Mouse (Mus musculus) ES-CJ7 (cell line): ENCODE data around the gene Cdc42ep3.

Source experiments
- DNase-seq: peaks from one replicate; pipeline ENCODE4 v3.0.0; 2011; ENCODE audit warnings: low read depth, low spot score

The Cdc42ep3 gene

DNA sequence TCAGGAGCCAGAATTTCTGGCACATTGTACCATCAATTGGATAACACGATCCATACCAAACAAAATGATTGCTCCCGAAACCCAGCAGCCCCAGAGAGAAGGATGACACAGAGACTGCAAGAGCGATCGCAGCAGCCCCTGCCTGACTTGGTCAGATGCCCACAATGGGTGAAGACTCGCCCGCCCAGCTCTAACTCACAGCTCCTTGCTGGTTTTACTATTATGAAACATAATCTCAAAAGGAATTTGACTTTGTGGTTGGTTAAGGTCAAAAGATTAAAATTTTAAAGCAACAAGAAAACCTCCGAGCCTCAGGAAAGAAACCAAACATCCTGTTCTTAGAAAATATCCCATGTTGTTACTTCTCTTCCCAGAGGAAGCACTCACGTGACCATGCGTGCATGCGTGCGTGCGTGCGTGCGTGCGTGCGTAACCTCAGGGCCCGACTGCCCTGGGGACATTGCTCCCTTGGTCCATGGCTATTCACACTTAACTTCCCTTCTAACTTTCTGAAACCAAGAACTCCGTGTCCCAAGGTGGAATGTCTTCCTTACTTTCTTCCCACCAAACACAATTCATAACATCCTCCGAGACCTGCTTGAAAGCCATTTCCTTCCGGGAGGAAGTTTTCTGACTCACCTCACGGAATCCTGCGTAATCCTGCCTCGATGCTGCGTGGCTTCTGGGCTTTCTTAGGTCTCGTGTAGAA lies 9.7 kb downstream of the Cdc42ep3 start:
- no peak for DNase-seq

DNA sequence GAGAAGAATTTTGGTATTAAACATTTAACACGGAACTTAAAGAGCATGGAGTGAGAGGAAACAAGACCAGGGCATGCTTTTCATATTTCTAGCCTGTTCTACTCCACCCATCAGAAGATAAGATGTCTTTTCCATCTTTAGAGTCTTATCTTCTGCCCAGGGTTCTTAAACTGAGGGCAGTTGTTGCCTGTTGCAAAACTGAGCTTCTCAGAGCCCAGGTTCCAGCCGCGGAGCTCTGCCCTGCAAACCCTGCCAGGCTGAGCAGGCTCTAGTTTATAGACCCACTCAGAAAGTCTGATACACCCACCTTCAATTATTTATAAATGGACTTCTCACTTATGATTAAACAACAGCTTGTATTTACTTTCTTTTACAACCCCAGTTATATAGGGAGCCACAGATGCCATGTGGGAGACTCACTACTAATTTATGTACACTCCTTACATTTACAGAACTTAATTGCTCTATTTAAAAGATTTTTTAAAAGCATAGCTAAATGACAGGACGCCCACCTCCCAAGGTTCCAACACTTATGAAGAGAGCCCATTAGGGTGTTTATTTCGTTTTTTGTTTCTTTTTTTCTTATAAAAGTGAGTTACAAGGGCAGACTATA lies 11.5 kb downstream of the Cdc42ep3 start:
- DNase-seq, result no peak

DNA sequence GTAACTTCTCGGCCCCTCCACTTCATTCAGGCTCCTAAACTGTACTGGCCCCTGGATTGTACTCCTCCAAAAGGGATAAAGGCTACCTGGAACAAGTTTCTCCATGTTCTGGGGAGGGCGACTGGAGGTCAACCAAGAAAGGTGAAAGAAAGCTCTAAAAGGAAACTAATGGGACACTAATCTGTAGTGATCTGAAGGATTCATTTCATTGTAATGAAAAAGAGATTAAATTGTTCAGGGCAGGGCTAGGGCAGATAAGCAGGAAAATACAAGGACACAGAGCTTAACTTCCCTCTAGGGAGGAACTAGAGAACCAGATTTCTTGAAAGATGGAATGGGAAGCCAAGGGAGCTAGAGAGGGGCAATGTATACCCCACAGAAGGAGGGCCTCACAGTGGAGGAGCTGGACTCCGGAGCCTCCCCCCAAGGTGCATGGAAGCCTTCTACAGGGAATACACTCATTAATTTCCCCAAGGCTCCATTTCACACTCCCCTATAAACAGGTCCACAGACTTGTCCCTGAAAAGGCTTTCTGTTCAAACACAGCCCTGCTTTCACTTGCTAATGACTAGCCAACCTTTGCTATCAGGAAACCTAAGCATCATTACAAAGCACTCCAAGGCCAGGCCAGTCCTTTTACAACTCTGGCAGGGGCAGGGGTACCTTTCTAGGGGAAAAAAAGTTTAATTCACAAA lies 12.1 kb downstream of the Cdc42ep3 start:
- peak; percentile 91 for DNase-seq

- DNase-seq, result peak; percentile 27
Measured at GRCm38 (mm10) chr17:79341946-79342470, 12.9 kb downstream of the Cdc42ep3 start.

GRCm38 (mm10) chr17:79337494-79337893 lies 17.4 kb downstream of the Cdc42ep3 start:
- no peak for DNase-seq

- DNase-seq, result no peak
Measured at GRCm38 (mm10) chr17:79334701-79335100, 20.2 kb downstream of the Cdc42ep3 start.

DNA sequence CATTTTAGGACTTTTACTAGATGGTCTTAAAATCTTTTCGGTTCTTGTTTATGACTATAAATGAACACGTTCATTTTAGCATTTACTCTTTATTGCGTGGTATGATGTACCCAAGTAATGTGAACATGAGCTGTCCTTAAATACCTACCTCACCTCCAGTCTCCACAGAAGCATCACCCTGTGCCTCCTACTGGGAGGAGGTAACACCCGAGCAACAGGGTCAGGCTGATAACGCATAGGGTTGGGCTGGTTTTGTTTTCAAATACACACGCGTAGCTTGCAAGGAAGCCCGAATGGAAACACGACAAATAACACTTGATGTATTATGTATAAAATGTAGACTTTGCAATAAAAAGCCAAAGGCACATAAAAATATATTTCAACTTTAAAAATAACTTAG lies 21.2 kb downstream of the Cdc42ep3 start:
- DNase-seq, result no peak

GRCm38 (mm10) chr17:79332864-79333263 lies 22.0 kb downstream of the Cdc42ep3 start:
- no peak for DNase-seq

DNA sequence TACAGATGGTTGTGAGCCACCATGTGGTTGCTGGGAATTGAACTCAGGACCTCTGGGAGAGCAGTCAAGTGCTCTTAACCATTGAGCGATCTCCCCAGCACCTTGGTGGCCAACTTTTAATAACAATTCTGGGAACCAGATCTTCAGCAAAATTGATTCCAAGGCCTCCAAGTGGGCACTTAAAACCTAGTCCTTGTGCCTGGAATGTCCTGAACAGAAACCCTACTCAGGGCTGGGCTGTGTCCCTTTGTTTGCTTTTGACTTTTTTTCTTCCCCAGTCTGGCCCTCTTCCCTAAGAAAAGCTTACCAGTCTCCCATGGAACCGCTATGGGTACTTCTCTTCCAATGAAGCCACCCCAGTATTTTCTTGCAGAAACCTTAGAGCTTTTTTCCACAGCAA lies 24.5 kb downstream of the Cdc42ep3 start:
- DNase-seq, result no peak

DNA sequence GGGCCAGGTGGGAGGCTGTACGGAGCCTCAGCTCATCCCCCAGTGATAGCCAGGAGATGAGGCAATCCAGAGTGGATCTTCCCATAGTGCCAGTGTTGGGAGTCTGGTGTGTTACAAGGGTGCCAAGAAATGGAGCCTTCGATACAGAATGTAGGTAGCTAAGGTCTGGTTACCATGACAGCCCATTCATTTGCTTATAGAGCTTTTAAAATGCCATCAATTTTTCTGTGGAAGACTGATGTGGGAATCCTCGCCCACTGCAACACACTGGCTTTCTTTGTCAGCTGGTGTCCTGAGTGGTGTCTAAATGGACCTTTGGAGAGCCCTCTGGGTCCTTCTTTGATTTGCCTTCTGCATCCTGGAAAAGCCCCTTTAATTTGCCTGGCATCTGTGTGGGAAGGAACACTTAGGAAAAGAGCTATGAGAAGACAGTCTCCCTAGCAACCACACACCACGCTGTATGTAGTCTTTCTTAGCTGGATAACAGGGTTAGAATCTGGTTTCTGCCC lies 28.0 kb downstream of the Cdc42ep3 start:
- no peak for DNase-seq

DNA sequence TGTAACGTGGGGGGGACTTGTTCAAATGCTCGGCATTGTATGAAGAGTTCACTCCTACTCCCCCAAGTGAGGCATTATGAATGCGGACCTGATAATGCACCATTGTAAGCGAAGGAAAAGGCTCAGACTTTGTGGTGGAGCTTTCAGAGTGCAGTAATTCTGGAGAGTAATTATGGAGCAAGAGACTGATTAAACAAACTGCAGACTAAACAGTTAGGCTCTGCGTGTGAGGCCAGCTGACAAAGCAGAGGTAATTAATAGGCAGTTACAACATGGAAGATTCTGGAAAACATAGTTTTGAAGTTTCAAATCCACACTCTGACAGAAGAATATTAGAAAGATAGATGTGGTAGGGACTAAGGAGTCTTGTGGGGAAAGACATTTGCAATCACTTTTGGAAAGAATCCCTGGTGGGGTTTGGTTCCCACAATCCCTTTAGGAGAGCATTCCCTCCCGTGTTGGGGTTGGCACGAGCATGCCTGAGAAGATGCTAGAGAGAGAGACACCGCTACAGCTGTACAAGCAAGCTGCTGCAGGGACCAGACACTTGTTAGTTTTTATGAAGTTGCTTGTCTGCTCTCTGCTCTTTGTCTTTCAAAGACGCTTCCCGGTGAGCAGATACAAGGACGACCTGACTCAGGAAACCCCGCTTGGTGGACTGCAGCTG lies 37.7 kb downstream of the Cdc42ep3 start:
- DNase-seq, result no peak

GRCm38 (mm10) chr17:79315415-79316094 lies 39.3 kb downstream of the Cdc42ep3 start:
- no peak for DNase-seq

DNA sequence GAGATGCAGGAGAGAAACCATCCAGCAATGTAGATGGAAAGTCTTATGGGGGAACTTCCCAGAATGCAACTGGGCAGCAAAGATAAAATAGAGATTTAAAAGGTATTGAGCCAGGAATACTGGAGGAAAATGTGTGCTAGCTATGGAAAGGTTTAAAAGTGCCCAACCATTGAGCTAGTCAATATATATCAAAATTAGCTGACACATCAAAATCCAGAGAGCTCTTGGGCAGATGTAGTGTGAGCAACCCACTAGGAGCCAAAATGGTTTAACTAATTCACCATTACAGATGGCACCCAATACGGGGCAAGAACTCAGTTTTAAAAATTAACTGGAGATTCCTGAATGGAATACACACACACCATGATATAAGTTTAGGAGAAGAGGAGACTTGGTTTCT lies 44.4 kb downstream of the Cdc42ep3 start:
- no peak for DNase-seq

DNA sequence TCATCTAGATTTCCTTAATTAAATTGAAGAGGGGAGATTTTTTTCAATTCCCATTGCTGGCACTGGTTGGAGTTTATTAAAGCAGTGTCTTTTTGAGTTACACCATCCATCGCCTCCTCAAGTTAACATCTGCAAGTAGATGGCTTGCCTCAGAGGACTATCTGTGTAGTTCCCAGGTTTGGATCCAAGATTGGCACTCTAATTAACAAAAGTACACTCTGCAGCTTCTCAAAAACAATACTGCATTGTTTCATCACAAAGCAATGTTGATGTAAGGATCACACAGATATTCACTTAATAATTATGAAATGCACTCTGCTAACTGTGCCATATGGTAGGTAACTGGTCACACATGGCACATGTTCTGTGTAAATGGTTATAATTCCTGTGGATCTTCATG lies 45.4 kb downstream of the Cdc42ep3 start:
- no peak for DNase-seq

GRCm38 (mm10) chr17:79305644-79306043 lies 49.2 kb downstream of the Cdc42ep3 start:
- DNase-seq, result no peak

- DNase-seq, result no peak
Measured at GRCm38 (mm10) chr17:79303744-79304497, 51.0 kb downstream of the Cdc42ep3 start.

GRCm38 (mm10) chr17:79303238-79303637 lies 51.7 kb downstream of the Cdc42ep3 start:
- DNase-seq, result no peak

GRCm38 (mm10) chr17:79299925-79300324 lies 55.0 kb downstream of the Cdc42ep3 start:
- no peak for DNase-seq

DNA sequence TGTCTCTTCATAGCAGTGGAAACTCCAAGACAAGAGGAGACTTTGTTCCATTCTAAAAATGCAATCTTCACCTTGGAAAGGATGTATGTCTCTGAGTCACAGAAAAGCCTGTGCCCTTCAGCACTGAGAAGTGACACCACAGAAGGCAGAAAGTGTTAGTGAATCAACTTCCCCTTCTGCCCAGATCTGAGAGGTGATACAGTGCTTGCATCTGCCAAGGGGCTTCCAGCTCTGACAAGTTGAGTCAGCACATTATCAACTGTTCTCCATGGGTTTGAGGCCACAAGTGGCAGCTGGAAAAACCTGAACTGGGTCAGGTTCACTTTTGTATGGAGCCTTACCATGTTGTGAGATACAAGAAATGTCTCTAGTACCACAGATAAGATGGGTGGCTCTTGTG lies 55.9 kb downstream of the Cdc42ep3 start:
- DNase-seq, result no peak

- DNase-seq, result no peak
Measured at GRCm38 (mm10) chr17:79295926-79296325, 59.0 kb downstream of the Cdc42ep3 start.

DNA sequence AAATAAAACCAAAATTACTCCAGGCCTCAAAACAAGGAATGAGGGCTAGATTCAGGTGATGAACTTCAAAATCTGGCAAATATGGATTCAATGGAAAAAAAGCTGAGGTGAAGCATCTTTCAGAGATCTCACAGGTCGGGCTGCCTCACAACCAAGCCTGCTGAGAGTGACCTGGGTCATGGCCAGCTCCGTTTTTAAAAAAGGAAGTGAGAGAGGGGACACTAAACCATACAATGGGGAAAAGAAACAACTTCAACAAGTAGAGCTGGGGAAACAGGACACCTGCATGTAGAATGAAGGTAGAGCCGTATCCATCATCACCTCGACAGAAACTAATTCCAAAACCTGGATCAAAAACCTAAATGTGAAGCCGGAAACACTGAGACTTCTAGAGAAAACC lies 63.2 kb downstream of the Cdc42ep3 start:
- DNase-seq, result no peak
